Mouse (Mus musculus) hindbrain, embryonic 11.5 days (tissue): ENCODE measurements around the gene Dis3l. TPM values are rescaled to one million over a fixed set of nuclear protein-coding genes. Genes with fewer than 3 reads are reported as not detected.

ENCODE experiments used
- ATAC-seq: fragments of 200-750 bp; cut with Nextera tagmentation; 2 replicates; pipeline ENCODE4 v1.8.0; 2017; ENCODE audit warnings: mild to moderate bottlenecking, moderate TSS enrichment, moderate library complexity; ENCODE audit not compliant: low FRiP score
- DNase-seq: peaks from one replicate; pipeline ENCODE4 v3.0.0-alpha.2; 2015; ENCODE audit warnings: low spot score
- H3K27ac ChIP-seq: fragments of 300-500 bp; sonication (generic); 2 replicates; pipeline ENCODE4 v1.5.1; 2014; ENCODE audit warnings: mild to moderate bottlenecking, low read depth, low read length
- H3K27me3 ChIP-seq: fragments of 300-500 bp; sonication (generic); 2 replicates; pipeline ENCODE4 v1.6.1; 2014; ENCODE audit warnings: mild to moderate bottlenecking, low read length, moderate library complexity, mixed read lengths; ENCODE audit not compliant: control insufficient read depth, insufficient read depth
- H3K36me3 ChIP-seq: fragments of 300-500 bp; sonication (generic); 2 replicates; pipeline ENCODE4 v1.6.1; 2014; ENCODE audit warnings: mild to moderate bottlenecking, low read length, moderate library complexity, mixed read lengths; ENCODE audit not compliant: control insufficient read depth, insufficient read depth
- H3K4me1 ChIP-seq: fragments of 300-500 bp; sonication (generic); replicated peaks from 2 replicates; pipeline ENCODE4 v1.6.1; 2014; ENCODE audit warnings: low read length, mixed read lengths; ENCODE audit not compliant: control insufficient read depth, insufficient read depth
- H3K4me2 ChIP-seq: fragments of 300-500 bp; sonication (generic); replicated peaks from 2 replicates; pipeline ENCODE4 v1.6.1; 2014; ENCODE audit warnings: mild to moderate bottlenecking, low read depth, low read length
- H3K4me3 ChIP-seq: fragments of 300-500 bp; sonication (generic); 2 replicates; pipeline ENCODE4 v1.5.1; 2014; ENCODE audit warnings: low read depth, low read length
- H3K9ac ChIP-seq: fragments of 300-500 bp; sonication (generic); 2 replicates; pipeline ENCODE4 v1.6.1; 2014; ENCODE audit warnings: low read depth, low read length
- H3K9me3 ChIP-seq: fragments of 300-500 bp; sonication (generic); 2 replicates; pipeline ENCODE4 v1.6.1; 2016; ENCODE audit warnings: low read length; ENCODE audit not compliant: control insufficient read depth
- WGBS: fragments of 180-500 bp; shearing (Covaris S2); extraction: QIAGEN DNeasy Blood & Tissue Kit; methylation state at CpG from one replicate; pipeline ENCODE4 v1.1.7; 2014; 5-methylcytosine and 5-hydroxymethylcytosine counted together
- polyA plus RNA-seq: library from polyadenylated mRNA; unstranded; fragments of >200 nt; fragmentation: Nextera tagmentation; extraction: Ambion mirVana; gene quantifications from 2 replicates; pipeline ENCODE4 v1.2.1, GENCODE M21; 2014

The Dis3l gene
- polyA plus RNA-seq, 1 experiment from 2014 or later: 21.7 TPM

DNA sequence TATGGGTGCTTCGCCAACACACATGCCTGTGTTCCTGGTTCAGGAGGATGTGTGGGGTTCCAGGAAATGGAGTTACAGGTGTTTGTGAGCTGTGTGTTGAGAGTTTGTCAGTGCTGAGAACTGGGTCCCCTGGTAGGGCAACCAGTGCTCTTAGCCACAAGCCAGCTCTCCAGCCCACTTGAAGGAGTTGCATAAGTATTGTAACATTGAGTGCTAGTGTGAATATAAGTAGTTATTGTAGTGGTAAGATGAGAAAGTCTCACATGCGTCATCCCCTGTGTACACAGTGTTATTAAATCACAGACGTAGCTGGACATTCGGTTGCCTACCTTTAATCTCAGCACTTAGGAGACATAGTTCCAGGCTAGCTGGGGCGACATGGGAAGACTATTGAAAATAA is 81.2 kb downstream of the Dis3l start:
- Histone ChIP-seq H3K9ac (no peak overlapping the region), H3K4me3 (no peak overlapping the region), H3K27me3 (no peaks in the 10 kb centered on the region), H3K36me3 (no peaks in the 10 kb centered on the region), H3K4me1 (no peaks in the 10 kb centered on the region), H3K9me3 (no peaks in the 10 kb centered on the region), H3K4me2 (no peak overlapping the region), H3K27ac (no peak overlapping the region)
- DNase-seq (no peak), ATAC-seq (no peak)
- 91% methylated on average over 5 of the region's 5 CpGs for WGBS

Other genes with a start within 250 kb of the Dis3l start
- not detected in 2 replicates for gene Lctl, start 224.1 kb downstream of the Dis3l start, polyA plus RNA-seq
- 27.0 and 27.9 TPM in 2 replicates for gene Zwilch, start 168.2 kb downstream of the Dis3l start, polyA plus RNA-seq
- gene Rpl4, start 167.9 kb downstream of the Dis3l start, polyA plus RNA-seq: 1,100 and 1,121 TPM in 2 replicates
- 33.4 and 37.4 TPM in 2 replicates for gene Snapc5, start 162.0 kb downstream of the Dis3l start, polyA plus RNA-seq
- gene Uchl4, start 106.1 kb downstream of the Dis3l start, polyA plus RNA-seq: 4.0 and 5.2 TPM in 2 replicates
- gene Map2k1, start 87.7 kb downstream of the Dis3l start, polyA plus RNA-seq: 71.8 and 79.1 TPM in 2 replicates
- 226 and 233 TPM in 2 replicates for gene Tipin, start 59.7 kb downstream of the Dis3l start, polyA plus RNA-seq
- 4.3 and 5.0 TPM in 2 replicates for gene Megf11, start 44.3 kb upstream of the Dis3l start, polyA plus RNA-seq